Mouse (Mus musculus) midbrain, embryonic 11.5 days (tissue): Measurements from ENCODE around the gene Shc3. TPM values are rescaled to one million over a fixed set of nuclear protein-coding genes. Genes with fewer than 3 reads are reported as not detected.

Experiments used
- ATAC-seq: fragments of 200-750 bp; cut with Nextera tagmentation; 2 replicates; pipeline ENCODE4 v1.8.0; 2017; ENCODE audit warnings: moderate TSS enrichment, moderate library complexity; ENCODE audit not compliant: low FRiP score
- DNase-seq: peaks from one replicate; pipeline ENCODE4 v3.0.0; 2015; ENCODE audit warnings: low spot score; ENCODE audit errors: missing footprints
- H3K27ac ChIP-seq: fragments of 300-500 bp; sonication (generic); 2 replicates; pipeline ENCODE4 v1.5.1; 2014; ENCODE audit warnings: low read depth, low read length
- H3K27me3 ChIP-seq: fragments of 300-500 bp; sonication (generic); 2 replicates; pipeline ENCODE4 v1.6.1; 2014; ENCODE audit warnings: mild to moderate bottlenecking, low read length, moderate library complexity, mixed read lengths; ENCODE audit not compliant: control insufficient read depth, insufficient read depth
- H3K36me3 ChIP-seq: fragments of 300-500 bp; sonication (generic); 2 replicates; pipeline ENCODE4 v1.6.1; 2014; ENCODE audit warnings: mild to moderate bottlenecking, low read length, moderate library complexity, mixed read lengths; ENCODE audit not compliant: control insufficient read depth, insufficient read depth
- H3K4me1 ChIP-seq: fragments of 300-500 bp; sonication (generic); 2 replicates; pipeline ENCODE4 v1.6.1; 2014; ENCODE audit warnings: low read length; ENCODE audit not compliant: control insufficient read depth, insufficient read depth
- H3K4me2 ChIP-seq: fragments of 300-500 bp; sonication (generic); 2 replicates; pipeline ENCODE4 v1.6.1; 2014; ENCODE audit warnings: mild to moderate bottlenecking, moderate library complexity
- H3K4me3 ChIP-seq: fragments of 300-500 bp; sonication (generic); 2 replicates; pipeline ENCODE4 v1.5.1; 2014; ENCODE audit warnings: low read depth, low read length
- H3K9ac ChIP-seq: fragments of 300-500 bp; sonication (generic); 2 replicates; pipeline ENCODE4 v1.6.1; 2014; ENCODE audit warnings: low read length
- H3K9me3 ChIP-seq: fragments of 300-500 bp; sonication (generic); 2 replicates; pipeline ENCODE4 v1.6.1; 2016; ENCODE audit warnings: low read length; ENCODE audit not compliant: control insufficient read depth
- WGBS: fragments of 180-500 bp; shearing (Covaris S2); extraction: QIAGEN DNeasy Blood & Tissue Kit; methylation state at CpG from one replicate; pipeline ENCODE4 v1.1.7; 2014; 5-methylcytosine and 5-hydroxymethylcytosine counted together
- polyA plus RNA-seq: library from polyadenylated mRNA; unstranded; fragments of >200 nt; fragmentation: Nextera tagmentation; extraction: Ambion mirVana; gene quantifications from 2 replicates; pipeline ENCODE4 v1.2.1, GENCODE M21; 2014

Gene Shc3
- polyA plus RNA-seq, 1 experiment from 2014 or later, result 5.7 TPM

GRCm38 (mm10) chr13:51603894-51604244 lies 34.6 kb upstream of the Shc3 start:
- 51% methylated on average over 4 of the region's 4 CpGs for WGBS

GRCm38 (mm10) chr13:51603221-51603893 lies 34.1 kb upstream of the Shc3 start:
- H3K4me2 ChIP-seq, result peak overlapping the region; percentile 30; the same call in 1 of the 2 replicates

More at GRCm38 (mm10) chr13:51603894-51604244, 34.6 kb upstream of the Shc3 start:
- ATAC-seq (peak; percentile 36; the same call in 1 of the 2 replicates), DNase-seq (no peak)
- Histone ChIP-seq H3K9ac (no peak overlapping the region), H3K27me3 (no peaks in the 10 kb centered on the region), H3K9me3 (no peaks in the 10 kb centered on the region), H3K4me1 (peaks cover 12% of the 10 kb centered on the region), H3K4me2 (no peak overlapping the region), H3K36me3 (no peaks in the 10 kb centered on the region), H3K4me3 (no peak overlapping the region), H3K27ac (no peak overlapping the region)

GRCm38 (mm10) chr13:51602764-51603163 lies 33.5 kb upstream of the Shc3 start:
- Histone ChIP-seq H3K9ac (no peak overlapping the region), H3K36me3 (no peaks in the 10 kb centered on the region), H3K27me3 (no peaks in the 10 kb centered on the region), H3K27ac (no peak overlapping the region), H3K4me2 (no peak overlapping the region; the same call in 1 of the 2 replicates), H3K9me3 (no peaks in the 10 kb centered on the region), H3K4me3 (no peak overlapping the region), H3K4me1 (peaks cover 12% of the 10 kb centered on the region)
- no peak for ATAC-seq
- no peak for DNase-seq
- WGBS, result 77% methylated on average over 8 of the region's 8 CpGs

More at GRCm38 (mm10) chr13:51603221-51603893, 34.1 kb upstream of the Shc3 start:
- no peak overlapping the region for H3K4me3 ChIP-seq
- peak; percentile 79 for ATAC-seq
- peak overlapping the region; percentile 5; the same call in 1 of the 2 replicates for H3K9ac ChIP-seq
- peak; percentile 93 for DNase-seq
- H3K36me3 ChIP-seq, result no peaks in the 10 kb centered on the region
- H3K27me3 ChIP-seq, result no peaks in the 10 kb centered on the region
- peaks cover 12% of the 10 kb centered on the region for H3K4me1 ChIP-seq
- H3K27ac ChIP-seq, result no peak overlapping the region; the same call in 1 of the 2 replicates
- WGBS, result 35% methylated on average over 16 of the region's 16 CpGs
- H3K9me3 ChIP-seq, result no peaks in the 10 kb centered on the region

- Histone ChIP-seq H3K4me3 (no peak overlapping the region), H3K4me2 (no peak overlapping the region), H3K9ac (no peak overlapping the region), H3K9me3 (no peaks in the 10 kb centered on the region), H3K4me1 (peaks cover 12% of the 10 kb centered on the region), H3K27ac (no peak overlapping the region), H3K36me3 (no peaks in the 10 kb centered on the region), H3K27me3 (no peaks in the 10 kb centered on the region)
- no peak for DNase-seq
- WGBS, result 96% methylated on average over 8 of the region's 8 CpGs
- ATAC-seq, result no peak
Observed at GRCm38 (mm10) chr13:51600169-51600568, 30.9 kb upstream of the Shc3 start.

- 85% methylated on average over 2 of the region's 2 CpGs for WGBS
- Histone ChIP-seq H3K36me3 (no peaks in the 10 kb centered on the region), H3K9me3 (no peaks in the 10 kb centered on the region), H3K27me3 (no peaks in the 10 kb centered on the region), H3K4me1 (peaks cover 4% of the 10 kb centered on the region), H3K9ac (no peak overlapping the region), H3K27ac (no peak overlapping the region), H3K4me3 (no peak overlapping the region), H3K4me2 (no peak overlapping the region)
- ATAC-seq (no peak), DNase-seq (no peak)
Observed at GRCm38 (mm10) chr13:51598063-51598462, 28.8 kb upstream of the Shc3 start.

- no peaks in the 10 kb centered on the region for H3K27me3 ChIP-seq
- peak; percentile 16; the same call in 1 of the 2 replicates for ATAC-seq
- H3K4me2 ChIP-seq, result peak overlapping the region; percentile 70
- peaks cover 3% of the 10 kb centered on the region; the same call in 1 of the 2 replicates for H3K9me3 ChIP-seq
- H3K4me3 ChIP-seq, result no peak overlapping the region
- no peaks in the 10 kb centered on the region for H3K4me1 ChIP-seq
- H3K9ac ChIP-seq, result no peak overlapping the region
- H3K36me3 ChIP-seq, result no peaks in the 10 kb centered on the region
- DNase-seq, result no peak
- 37% methylated on average over 11 of the region's 11 CpGs for WGBS
- no peak overlapping the region for H3K27ac ChIP-seq
Observed at GRCm38 (mm10) chr13:51595404-51595803, 26.2 kb upstream of the Shc3 start.

- ATAC-seq (peak; percentile 58; the same call in 1 of the 2 replicates), DNase-seq (peak; percentile 95)
- Histone ChIP-seq H3K9me3 (peaks cover 3% of the 10 kb centered on the region; the same call in 1 of the 2 replicates), H3K4me3 (peak overlapping the region; percentile 39), H3K36me3 (no peaks in the 10 kb centered on the region), H3K27me3 (no peaks in the 10 kb centered on the region), H3K4me1 (no peaks in the 10 kb centered on the region), H3K4me2 (peak overlapping the region; percentile 70), H3K9ac (peak overlapping the region; percentile 43; the same call in 1 of the 2 replicates), H3K27ac (no peak overlapping the region)
- WGBS, result 1% methylated on average over 36 of the region's 36 CpGs
Observed at GRCm38 (mm10) chr13:51594656-51595311, 25.6 kb upstream of the Shc3 start.

GRCm38 (mm10) chr13:51588005-51588404 lies 18.8 kb upstream of the Shc3 start:
- Histone ChIP-seq H3K27me3 (no peaks in the 10 kb centered on the region), H3K4me3 (no peak overlapping the region), H3K9me3 (peaks cover 3% of the 10 kb centered on the region; the same call in 1 of the 2 replicates), H3K4me1 (no peaks in the 10 kb centered on the region), H3K4me2 (no peak overlapping the region), H3K9ac (no peak overlapping the region), H3K27ac (no peak overlapping the region), H3K36me3 (no peaks in the 10 kb centered on the region)
- ATAC-seq (no peak), DNase-seq (no peak)
- WGBS, result 64% methylated on average over 4 of the region's 4 CpGs

- Histone ChIP-seq H3K9ac (no peak overlapping the region), H3K4me3 (no peak overlapping the region), H3K27ac (no peak overlapping the region), H3K27me3 (no peaks in the 10 kb centered on the region), H3K36me3 (no peaks in the 10 kb centered on the region), H3K9me3 (no peaks in the 10 kb centered on the region), H3K4me1 (peaks cover 16% of the 10 kb centered on the region), H3K4me2 (no peak overlapping the region)
- DNase-seq (no peak), ATAC-seq (no peak)
- 70% methylated on average over 2 of the region's 2 CpGs for WGBS
Observed at GRCm38 (mm10) chr13:51582204-51582603, 13.0 kb upstream of the Shc3 start.
